Mouse (Mus musculus): Measurements from ENCODE around the gene March10.

GRCm38 (mm10) chr11:105374526-105375175, 81.9 kb downstream of the March10 start:
- no peak for TF ChIP-seq CTCF (IDR thresholded peaks at IDR 0.05; ENCODE audit: extremely low read depth, insufficient read length, insufficient replicate concordance, low read depth, low read length)
- TF ChIP-seq POLR2A (IDR thresholded peaks at IDR 0.05; ENCODE audit: low read depth, low read length): no peak

Measured in small intestine, adult 2 months (tissue).